Mouse (Mus musculus) neural tube, embryonic 11.5 days (tissue): ENCODE data around the gene Ap2a1. TPM values are rescaled to one million over a fixed set of nuclear protein-coding genes. Genes with fewer than 3 reads are reported as not detected.

Experiments
- ATAC-seq: fragments of 200-750 bp; cut with Nextera tagmentation; 2 replicates; pipeline ENCODE4 v1.8.0; 2017; ENCODE audit warnings: moderate number of reproducible peaks, mild to moderate bottlenecking, moderate TSS enrichment, moderate library complexity; ENCODE audit not compliant: insufficient read depth, low FRiP score, low TSS enrichment
- DNase-seq: peaks from one replicate; pipeline ENCODE4 v3.0.0-alpha.2; 2015; ENCODE audit warnings: low spot score
- H3K27ac ChIP-seq: fragments of 300-500 bp; sonication (generic); 2 replicates; pipeline ENCODE4 v1.5.1; 2014; ENCODE audit warnings: low read depth, mild to moderate bottlenecking, low read length
- H3K27me3 ChIP-seq: fragments of 300-500 bp; sonication (generic); 2 replicates; pipeline ENCODE4 v1.6.1; 2014; ENCODE audit warnings: mild to moderate bottlenecking, low read length, mixed read lengths; ENCODE audit not compliant: control insufficient read depth, insufficient read depth
- H3K36me3 ChIP-seq: fragments of 300-500 bp; sonication (generic); 2 replicates; pipeline ENCODE4 v1.6.1; 2014; ENCODE audit warnings: mild to moderate bottlenecking, low read length, moderate library complexity, mixed read lengths; ENCODE audit not compliant: control insufficient read depth, insufficient read depth
- H3K4me1 ChIP-seq: fragments of 300-500 bp; sonication (generic); 2 replicates; pipeline ENCODE4 v1.6.1; 2014; ENCODE audit warnings: low read length, mixed read lengths; ENCODE audit not compliant: control insufficient read depth, insufficient read depth
- H3K4me2 ChIP-seq: fragments of 300-500 bp; sonication (generic); 2 replicates; pipeline ENCODE4 v1.6.1; 2014; ENCODE audit warnings: low read depth, mild to moderate bottlenecking, moderate library complexity
- H3K4me3 ChIP-seq: fragments of 300-500 bp; sonication (generic); 2 replicates; pipeline ENCODE4 v1.5.1; 2014; ENCODE audit warnings: low read depth, low read length
- H3K9ac ChIP-seq: fragments of 300-500 bp; sonication (generic); 2 replicates; pipeline ENCODE4 v1.6.1; 2014; ENCODE audit warnings: mild to moderate bottlenecking, low read length
- H3K9me3 ChIP-seq: fragments of 300-500 bp; sonication (generic); 2 replicates; pipeline ENCODE4 v1.6.1; 2016; ENCODE audit warnings: low read length; ENCODE audit not compliant: control insufficient read depth
- WGBS: fragments of 180-500 bp; shearing (Covaris S2); extraction: QIAGEN DNeasy Blood & Tissue Kit; methylation state at CpG from one replicate; pipeline ENCODE4 v1.1.7; 2014; 5-methylcytosine and 5-hydroxymethylcytosine counted together
- polyA plus RNA-seq: library from polyadenylated mRNA; unstranded; fragments of >200 nt; fragmentation: Nextera tagmentation; extraction: Ambion mirVana; gene quantifications from 2 replicates; pipeline ENCODE4 v1.2.1, GENCODE M21; 2014

Gene Ap2a1
- polyA plus RNA-seq, 1 experiment from 2014 or later = 92.5 TPM

DNA sequence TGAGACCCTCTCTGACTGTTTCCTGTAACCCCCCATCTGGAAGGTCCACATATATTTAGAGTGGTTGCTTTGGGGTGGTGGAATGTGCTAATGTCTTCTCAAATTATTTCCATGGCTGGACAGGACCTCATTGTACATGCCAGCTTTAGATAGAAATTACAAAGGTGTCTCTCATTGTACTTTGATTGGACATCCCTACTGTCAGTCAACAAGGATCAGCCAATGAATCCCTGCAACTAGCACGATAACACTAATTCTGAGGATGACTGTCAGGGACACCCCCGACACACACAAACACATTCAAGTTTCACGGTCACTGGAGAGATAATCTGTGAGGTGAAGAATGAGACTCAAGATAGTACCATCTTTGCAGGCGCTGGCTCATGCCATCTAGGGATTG lies 9.4 kb upstream of the Ap2a1 start:
- Histone ChIP-seq H3K9ac (no peak overlapping the region), H3K4me2 (no peak overlapping the region), H3K36me3 (no peaks in the 10 kb centered on the region), H3K4me3 (no peak overlapping the region), H3K27ac (no peak overlapping the region), H3K9me3 (no peaks in the 10 kb centered on the region), H3K4me1 (no peaks in the 10 kb centered on the region), H3K27me3 (no peaks in the 10 kb centered on the region)
- ATAC-seq = no peak
- no peak for DNase-seq
- 90% methylated on average over 4 of the region's 4 CpGs for WGBS

DNA sequence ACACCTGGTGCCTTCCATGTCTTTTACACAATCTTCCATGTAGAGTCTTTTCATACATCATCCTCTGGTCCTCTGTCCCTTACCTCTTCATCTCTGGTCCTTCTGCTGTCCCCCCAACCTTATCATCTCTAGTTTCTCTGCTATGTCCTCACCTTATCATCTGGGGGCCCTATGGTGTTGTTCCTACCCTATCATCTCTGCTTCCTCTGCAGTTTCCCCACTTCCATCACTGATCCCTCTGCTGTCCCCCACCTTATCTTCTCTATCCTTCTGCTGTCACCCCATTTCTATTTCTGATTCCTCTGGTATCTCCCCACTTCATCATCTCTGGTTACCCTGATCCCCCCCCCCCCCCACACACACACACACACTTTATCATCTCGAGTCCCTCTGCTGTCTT lies 726 bp downstream of the Ap2a1 start:
- WGBS = 0% methylated on average over 1 of the region's 1 CpGs
- Histone ChIP-seq H3K4me2 (peak overlapping the region; percentile 68), H3K4me3 (peak overlapping the region; percentile 98), H3K4me1 (peaks cover 9% of the 10 kb centered on the region), H3K36me3 (peaks cover 3% of the 10 kb centered on the region), H3K9ac (peak overlapping the region; percentile 89), H3K27me3 (no peaks in the 10 kb centered on the region), H3K9me3 (no peaks in the 10 kb centered on the region), H3K27ac (no peak overlapping the region)
- ATAC-seq (no peak), DNase-seq (no peak)

- Histone ChIP-seq H3K27me3 (no peaks in the 10 kb centered on the region), H3K27ac (no peak overlapping the region), H3K36me3 (peaks cover 7% of the 10 kb centered on the region), H3K4me2 (no peak overlapping the region), H3K4me3 (no peak overlapping the region), H3K9ac (no peak overlapping the region), H3K4me1 (peaks cover 9% of the 10 kb centered on the region), H3K9me3 (no peaks in the 10 kb centered on the region)
- DNase-seq = no peak
- no peak for ATAC-seq
- WGBS = 79% methylated on average over 3 of the region's 3 CpGs
These were observed 3.8 kb downstream of the Ap2a1 start for GRCm38 (mm10) chr7:44925468-44925867.

GRCm38 (mm10) chr7:44922530-44922929 lies 6.8 kb downstream of the Ap2a1 start:
- H3K4me1 ChIP-seq = no peaks in the 10 kb centered on the region
- no peak for DNase-seq
- H3K4me3 ChIP-seq = no peak overlapping the region
- H3K27ac ChIP-seq = no peak overlapping the region
- H3K4me2 ChIP-seq = no peak overlapping the region
- H3K27me3 ChIP-seq = no peaks in the 10 kb centered on the region
- no peak overlapping the region for H3K9ac ChIP-seq
- peaks cover 9% of the 10 kb centered on the region for H3K36me3 ChIP-seq
- no peaks in the 10 kb centered on the region for H3K9me3 ChIP-seq
- ATAC-seq = no peak

DNA sequence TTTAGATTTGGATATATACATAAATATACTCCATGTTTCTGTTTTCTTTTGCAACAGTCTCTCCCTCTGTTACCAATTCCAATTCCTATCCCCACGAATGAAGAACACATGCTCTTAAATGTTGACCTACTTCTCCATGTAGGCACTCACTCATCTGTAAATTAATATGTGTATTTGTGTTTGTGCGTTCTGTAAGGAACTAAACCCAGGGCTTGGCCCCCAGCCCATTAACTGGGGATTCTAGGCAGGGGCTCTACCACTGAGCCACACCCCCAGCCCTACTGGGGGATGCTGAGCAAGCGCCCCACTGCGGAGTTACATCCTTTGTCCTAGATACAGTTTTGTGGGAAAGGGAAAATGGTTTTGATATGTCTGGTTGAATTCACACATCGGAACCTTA lies 10.2 kb downstream of the Ap2a1 start:
- no peak overlapping the region for H3K4me2 ChIP-seq
- H3K27ac ChIP-seq = no peak overlapping the region
- WGBS = 94% methylated on average over 5 of the region's 5 CpGs
- no peak for ATAC-seq
- H3K27me3 ChIP-seq = no peaks in the 10 kb centered on the region
- no peak overlapping the region for H3K4me3 ChIP-seq
- no peak for DNase-seq
- peaks cover 8% of the 10 kb centered on the region for H3K36me3 ChIP-seq
- no peaks in the 10 kb centered on the region for H3K9me3 ChIP-seq
- no peaks in the 10 kb centered on the region for H3K4me1 ChIP-seq
- H3K9ac ChIP-seq = no peak overlapping the region

GRCm38 (mm10) chr7:44918219-44918618 lies 11.1 kb downstream of the Ap2a1 start:
- DNase-seq (no peak), ATAC-seq (no peak)
- WGBS = 73% methylated on average over 3 of the region's 3 CpGs
- Histone ChIP-seq H3K9me3 (no peaks in the 10 kb centered on the region), H3K9ac (no peak overlapping the region), H3K27me3 (no peaks in the 10 kb centered on the region), H3K4me2 (no peak overlapping the region), H3K4me1 (no peaks in the 10 kb centered on the region), H3K36me3 (peaks cover 8% of the 10 kb centered on the region), H3K4me3 (no peak overlapping the region), H3K27ac (no peak overlapping the region)

GRCm38 (mm10) chr7:44916881-44917280 lies 12.4 kb downstream of the Ap2a1 start:
- Histone ChIP-seq H3K9ac (no peak overlapping the region), H3K27ac (no peak overlapping the region), H3K9me3 (no peaks in the 10 kb centered on the region), H3K4me2 (no peak overlapping the region), H3K27me3 (no peaks in the 10 kb centered on the region), H3K4me1 (no peaks in the 10 kb centered on the region), H3K4me3 (no peak overlapping the region), H3K36me3 (peaks cover 7% of the 10 kb centered on the region)
- WGBS = 94% methylated on average over 4 of the region's 4 CpGs
- DNase-seq (no peak), ATAC-seq (no peak)

GRCm38 (mm10) chr7:44916191-44916590 lies 13.1 kb downstream of the Ap2a1 start:
- DNase-seq = no peak
- no peak overlapping the region for H3K4me3 ChIP-seq
- no peaks in the 10 kb centered on the region for H3K4me1 ChIP-seq
- no peaks in the 10 kb centered on the region for H3K27me3 ChIP-seq
- no peak overlapping the region for H3K27ac ChIP-seq
- peaks cover 7% of the 10 kb centered on the region for H3K36me3 ChIP-seq
- no peaks in the 10 kb centered on the region for H3K9me3 ChIP-seq
- H3K9ac ChIP-seq = no peak overlapping the region
- H3K4me2 ChIP-seq = no peak overlapping the region
- ATAC-seq = no peak
- 92% methylated on average over 6 of the region's 6 CpGs for WGBS

DNA sequence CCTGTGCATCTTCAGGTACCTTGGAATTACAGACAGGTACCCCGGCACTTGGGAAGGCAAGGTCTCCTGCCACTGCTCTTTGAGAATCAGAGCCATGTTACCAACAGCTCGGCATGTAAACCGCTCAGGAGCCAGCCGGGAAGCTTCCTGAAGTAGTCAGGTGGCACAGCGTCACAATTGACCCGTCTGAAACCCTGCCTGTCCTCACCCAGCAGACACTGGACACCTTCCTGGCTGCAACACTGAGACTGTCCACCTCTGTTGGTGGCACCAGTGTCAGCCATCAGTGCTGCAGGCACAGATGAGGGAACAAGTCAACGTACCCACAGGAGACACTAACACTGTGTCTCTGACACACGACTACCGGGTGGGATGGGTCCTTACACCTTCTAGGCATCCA lies 14.0 kb downstream of the Ap2a1 start:
- Histone ChIP-seq H3K36me3 (peaks cover 9% of the 10 kb centered on the region), H3K9ac (no peak overlapping the region), H3K4me3 (no peak overlapping the region), H3K27ac (no peak overlapping the region), H3K4me1 (no peaks in the 10 kb centered on the region), H3K4me2 (no peak overlapping the region), H3K27me3 (no peaks in the 10 kb centered on the region), H3K9me3 (no peaks in the 10 kb centered on the region)
- DNase-seq (no peak), ATAC-seq (no peak)
- WGBS = 95% methylated on average over 9 of the region's 9 CpGs
